Mouse (Mus musculus) erythroblast, embryonic 14.5 days (primary cell): ENCODE results near the gene A530084C06Rik.

Source experiments
- GATA1 ChIP-seq: IDR thresholded peaks from 2 replicates; pipeline ENCODE4 v1.6.1; 2012; ENCODE audit warnings: low read length, inconsistent platforms, mixed read lengths
- TAL1 ChIP-seq: IDR thresholded peaks from 3 replicates; pipeline ENCODE4 v1.6.1; 2012; ENCODE audit warnings: low read length, inconsistent platforms, mixed read lengths

- TF ChIP-seq TAL1 (no peak), GATA1 (no peak)
Measured at GRCm38 (mm10) chr13:31576696-31577095, 17.6 kb upstream of the A530084C06Rik start.
